Mouse (Mus musculus): ENCODE data around the gene Gm49354. TPM values are rescaled to one million over a fixed set of nuclear protein-coding genes. Genes with fewer than 3 reads are reported as not detected.
A peak's percentile ranks its signal among the peaks of the same experiment; 100 is the strongest.
"Not testable (repeated sequence)": the region's sequence is repeated elsewhere in the genome, so short reads cannot be mapped to it uniquely, and the experiment has no call there.

The Gm49354 gene
- total RNA-seq (2021) = not detected

- no peak for DNase-seq
Measured at GRCm38 (mm10) chr13:59782145-59782544, at the start of gene Gm49354. Gm49354 (minus strand) TSS chr13:59782245.

DNA sequence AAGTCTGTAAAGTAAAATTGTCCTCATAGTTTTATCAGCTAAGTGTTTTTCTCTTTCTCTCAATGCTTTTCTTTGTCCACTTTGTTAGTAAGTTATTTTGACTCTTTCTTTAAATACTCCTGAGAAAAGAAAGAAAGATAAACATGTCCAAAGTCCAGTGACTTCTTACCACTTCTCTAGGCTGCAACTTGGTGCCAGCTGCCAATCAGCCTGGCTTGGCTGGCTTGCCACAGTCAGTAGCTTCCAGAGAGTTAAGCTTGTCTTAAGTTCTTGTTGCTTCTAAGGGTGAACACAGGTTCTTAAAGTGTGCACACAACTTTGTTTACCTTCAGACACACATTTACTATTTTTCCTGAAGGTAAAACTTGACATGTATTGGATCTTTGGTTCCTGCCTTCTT is 43.9 kb upstream of the Gm49354 start:
- DNase-seq = no peak

GRCm38 (mm10) chr13:59822507-59823462 is 40.7 kb upstream of the Gm49354 start, which contains the start of gene Tut7:
Tut7 (minus strand) TSS chr13:59823147.
- peak; percentile 95 for DNase-seq

- DNase-seq = no peak
Measured at GRCm38 (mm10) chr13:59820836-59821235, 38.8 kb upstream of the Gm49354 start.

GRCm38 (mm10) chr13:59820114-59820513 is 38.1 kb upstream of the Gm49354 start:
- DNase-seq = peak; percentile 27

DNA sequence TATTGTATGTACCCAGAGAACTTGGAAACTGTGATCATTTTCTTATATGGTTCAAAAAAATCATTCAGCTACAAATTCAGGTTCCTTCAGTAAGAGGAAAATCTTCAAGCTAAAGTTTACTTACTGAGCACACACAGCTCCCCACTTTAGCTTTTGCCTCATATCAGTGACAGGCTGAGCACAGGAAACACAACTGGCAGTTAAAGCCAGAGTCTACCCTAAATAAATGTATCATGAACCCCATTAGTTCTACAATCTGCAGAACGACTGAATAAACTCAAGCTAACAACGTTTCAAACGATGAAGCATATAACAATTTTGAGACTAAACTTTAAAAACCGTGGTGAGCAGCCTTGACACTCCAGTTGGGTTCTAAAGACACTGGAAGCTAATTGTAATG is 35.3 kb upstream of the Gm49354 start:
- no peak for DNase-seq

DNA sequence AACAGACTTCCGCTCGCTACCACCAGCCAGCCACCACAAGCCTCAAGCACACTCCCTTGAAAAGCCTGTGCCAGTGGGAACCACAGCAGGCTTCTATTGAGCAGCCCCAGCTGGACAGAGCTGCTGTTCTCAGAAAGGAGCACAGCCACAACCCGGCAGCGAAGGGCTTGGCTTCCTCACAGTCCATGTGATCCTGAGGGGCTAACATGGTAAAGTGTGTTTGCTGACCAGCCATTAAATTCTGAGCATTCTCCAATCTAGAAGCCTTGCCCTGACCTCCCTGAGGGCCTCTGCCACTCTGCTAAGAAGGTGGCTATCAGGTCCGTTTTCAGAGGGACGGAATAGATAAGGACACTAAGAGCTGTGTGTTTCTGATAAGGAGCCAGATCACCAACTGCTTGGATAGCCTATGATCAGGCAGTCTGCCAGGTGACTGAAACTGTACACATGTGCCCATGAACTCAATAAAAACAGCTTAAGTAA is 32.1 kb upstream of the Gm49354 start:
- no peak for DNase-seq

DNA sequence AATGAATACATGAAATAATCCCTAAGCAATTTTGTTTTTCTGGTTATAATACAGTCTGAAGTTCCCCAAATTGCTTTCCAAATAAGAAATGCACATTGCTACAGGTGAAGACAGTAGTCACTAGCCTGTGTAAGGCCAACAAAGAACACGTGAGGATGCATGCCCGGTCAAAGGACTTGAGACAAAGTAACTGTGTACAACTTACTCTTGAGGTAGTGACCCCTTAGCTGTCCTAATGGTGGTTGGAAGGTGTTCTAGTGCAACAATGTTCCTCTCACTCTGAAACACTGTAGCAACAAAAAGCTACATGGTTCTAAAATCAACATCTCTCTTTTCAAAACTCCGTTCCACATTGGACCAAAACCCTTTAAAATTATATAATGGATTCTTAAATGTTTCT is 29.5 kb upstream of the Gm49354 start:
- no peak for DNase-seq

DNA sequence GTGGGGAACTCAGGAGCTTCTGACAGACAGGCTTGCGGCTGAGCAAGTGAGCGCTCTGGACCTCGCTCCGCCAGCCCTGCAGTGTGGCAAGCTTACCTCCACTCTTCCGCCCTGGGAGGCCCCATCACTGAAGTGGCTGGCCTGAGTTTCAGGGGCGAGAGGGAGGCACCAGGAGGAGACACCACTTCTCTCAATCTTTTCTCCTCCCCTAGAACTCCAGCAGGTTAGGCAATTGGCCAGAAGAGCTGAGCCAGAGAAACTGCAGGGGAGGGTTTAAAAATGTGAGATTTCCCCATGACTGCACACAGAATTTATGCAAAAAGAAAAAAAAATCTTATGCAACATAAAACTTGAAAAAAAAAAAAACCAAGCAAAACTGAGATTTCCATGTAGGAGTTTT is 19.0 kb upstream of the Gm49354 start:
- no peak for DNase-seq

DNA sequence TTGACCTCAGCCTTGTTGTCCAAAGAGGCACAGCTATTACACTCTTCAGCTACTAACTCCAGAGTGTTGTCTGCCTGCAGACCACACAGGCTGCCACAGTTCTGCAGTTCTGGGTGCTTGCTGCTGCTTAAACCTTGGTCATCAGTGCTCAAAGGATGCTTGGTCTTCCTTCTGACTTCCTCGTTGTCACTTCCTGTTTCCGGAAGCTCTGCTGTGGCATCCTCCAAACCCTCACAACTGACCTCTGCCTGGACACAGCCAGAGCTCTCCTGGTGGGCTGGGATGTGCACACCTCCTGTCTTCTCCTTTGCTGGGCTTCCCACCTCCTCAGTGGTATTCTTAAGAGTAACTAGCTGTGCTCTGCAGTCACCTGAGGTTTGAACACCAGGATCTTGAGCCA is 18.0 kb upstream of the Gm49354 start:
- no peak for DNase-seq

DNA sequence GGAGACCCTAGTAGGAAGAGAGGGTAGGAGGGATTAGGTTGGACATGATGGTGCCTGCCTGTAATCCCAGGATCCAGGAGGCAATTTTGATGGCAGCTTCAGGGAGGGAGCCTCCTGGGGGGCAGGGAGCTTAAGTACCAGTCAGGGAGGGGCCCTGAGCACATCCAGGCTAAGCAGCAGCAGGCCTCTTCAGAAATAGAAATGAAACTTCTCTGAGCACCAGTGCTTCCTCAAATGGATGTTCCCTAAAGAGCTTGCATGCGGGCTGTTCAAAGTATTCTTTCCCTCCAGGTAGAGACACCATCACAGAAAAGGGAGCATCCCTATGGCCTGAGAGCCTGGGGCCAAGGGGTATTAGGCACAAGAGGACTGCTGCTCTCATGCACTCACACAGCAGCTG is 16.3 kb upstream of the Gm49354 start:
- no peak for DNase-seq

DNA sequence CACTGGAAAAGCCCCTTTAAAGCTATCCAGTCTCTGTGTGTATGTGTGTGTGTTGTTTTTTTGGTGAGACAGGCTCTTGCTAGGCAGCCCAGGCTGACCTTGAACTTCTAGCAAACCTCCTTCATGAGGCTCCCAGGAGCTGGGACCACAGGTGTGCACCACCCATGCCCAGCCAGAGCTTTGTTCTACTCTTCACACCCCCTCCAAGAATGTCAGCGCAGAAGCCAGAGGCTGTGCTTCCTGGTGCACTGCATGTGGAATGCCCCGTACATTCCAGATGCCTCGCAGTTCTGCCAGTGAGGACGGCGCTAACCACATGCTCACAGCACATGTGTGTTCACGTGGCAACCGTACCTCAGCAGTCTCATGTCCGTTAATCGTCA is 14.4 kb upstream of the Gm49354 start:
- no peak for DNase-seq

- no peak for DNase-seq
Measured at GRCm38 (mm10) chr13:59795807-59796465, 13.9 kb upstream of the Gm49354 start.

- no peak for DNase-seq
Measured at GRCm38 (mm10) chr13:59794786-59795185, 12.7 kb upstream of the Gm49354 start.

DNA sequence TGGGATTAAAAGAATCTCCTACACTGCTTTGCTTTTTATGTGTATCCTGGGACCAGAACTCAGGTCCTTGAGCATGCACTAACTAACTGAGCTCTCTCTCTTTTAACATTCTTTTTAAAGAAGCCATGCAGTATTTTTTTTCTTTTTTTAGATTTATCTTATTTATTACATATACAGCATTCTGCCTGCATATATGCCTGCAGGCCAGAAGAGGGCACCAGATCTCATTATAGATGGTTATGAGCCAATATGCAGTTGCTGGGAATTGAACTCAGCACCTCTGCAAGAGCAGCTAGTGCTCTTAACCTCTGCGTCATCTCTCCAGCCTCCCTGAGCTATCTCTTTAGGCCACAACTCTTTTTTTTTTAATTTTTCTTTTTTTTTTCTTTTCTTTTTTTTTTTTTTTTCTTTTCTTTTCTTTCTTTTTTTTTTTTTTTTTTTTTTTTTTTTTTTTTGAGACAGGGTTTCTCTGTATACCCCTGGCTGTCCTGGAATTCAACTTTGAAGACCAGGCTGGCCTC is 2.2 kb downstream of the Gm49354 start:
- not testable (repeated sequence) for DNase-seq

GRCm38 (mm10) chr13:59779213-59779612 is 2.8 kb downstream of the Gm49354 start:
- no peak for DNase-seq

- DNase-seq = no peak
Measured at GRCm38 (mm10) chr13:59775168-59775567, 6.9 kb downstream of the Gm49354 start.

DNA sequence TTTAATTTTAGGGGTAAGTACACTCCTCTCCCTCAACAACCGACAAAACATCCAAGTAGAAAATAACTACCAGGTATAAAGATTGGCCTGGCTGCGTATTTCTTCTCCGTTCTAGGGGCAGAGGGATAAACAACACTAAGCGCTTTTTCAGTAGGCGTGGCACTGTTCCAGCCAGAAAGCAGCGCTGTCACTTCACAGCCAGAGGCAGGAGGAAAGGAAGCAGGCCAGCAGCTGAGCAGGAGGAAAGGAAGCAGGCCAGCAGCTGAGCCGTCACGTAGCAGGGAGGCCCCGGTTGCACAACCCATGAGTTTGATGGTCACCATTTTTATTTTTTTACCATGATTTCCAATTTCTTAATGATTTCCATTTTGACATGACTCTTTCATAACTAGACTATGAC is 10.8 kb downstream of the Gm49354 start:
- peak; percentile 88 for DNase-seq

DNA sequence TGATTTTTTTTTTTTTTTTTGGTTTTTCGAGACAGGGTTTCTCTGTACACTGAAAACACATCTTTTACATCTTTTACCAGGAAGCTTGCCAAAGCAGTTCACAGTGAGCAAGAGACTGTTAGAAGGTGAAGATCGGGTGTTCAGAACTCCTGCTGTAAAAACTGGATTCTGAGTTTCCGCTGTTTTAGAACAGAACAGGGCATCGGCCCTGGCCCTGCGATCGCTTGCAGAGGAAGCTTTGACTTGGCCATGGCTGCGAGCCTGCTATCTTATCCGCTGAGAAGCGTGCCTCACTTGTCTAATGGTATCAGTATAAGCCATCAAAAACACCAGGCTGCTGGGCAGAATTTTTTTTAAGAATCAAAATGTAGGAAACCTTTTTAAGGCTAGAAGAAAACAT is 11.2 kb downstream of the Gm49354 start:
- DNase-seq = no peak

- DNase-seq = peak; percentile 89
Measured at GRCm38 (mm10) chr13:59770164-59770562, 11.9 kb downstream of the Gm49354 start.

DNA sequence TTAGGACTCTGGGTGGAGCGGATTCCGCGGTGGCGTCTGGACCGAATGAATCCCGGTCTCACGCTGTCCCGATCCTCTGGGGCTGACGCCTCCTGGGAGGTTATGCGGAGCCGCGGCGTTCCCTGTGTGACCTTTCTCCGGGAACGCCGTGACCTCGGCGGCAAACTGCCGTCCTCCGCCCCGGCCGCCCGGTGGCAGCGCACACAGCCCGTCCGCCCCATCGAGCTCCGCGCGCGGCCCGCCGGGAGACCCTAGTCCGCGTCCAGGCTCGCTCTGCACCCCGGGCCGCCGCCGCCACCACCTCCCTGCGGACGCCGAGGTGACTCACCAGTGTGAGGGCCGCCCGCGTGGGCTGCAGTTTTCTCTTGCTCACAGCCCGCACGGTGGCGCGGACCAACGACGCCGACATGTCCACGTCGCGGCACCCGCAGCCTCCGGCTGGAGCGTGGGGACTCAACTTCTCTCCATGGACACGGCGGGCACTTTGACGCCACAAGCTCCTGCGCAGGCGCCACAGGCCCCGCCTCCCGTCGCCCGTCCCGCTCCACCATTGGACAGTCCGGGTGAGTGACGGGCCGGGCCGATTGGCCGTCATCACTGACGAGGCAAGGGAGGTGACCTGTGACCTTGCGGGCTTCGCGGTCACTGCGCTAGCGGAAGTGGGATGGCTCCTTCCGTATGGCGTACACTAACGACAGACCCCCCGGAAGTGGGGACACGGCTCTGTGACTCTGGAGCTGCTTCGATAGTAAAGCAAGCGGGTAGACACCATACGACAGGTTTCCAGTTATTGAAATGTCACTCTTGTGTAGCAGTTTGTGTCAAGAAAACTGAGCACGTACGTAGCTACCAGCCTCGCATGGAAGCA is 12.5 kb downstream of the Gm49354 start, which contains the start of gene Isca1:
Gene Isca1 (minus strand): TSS at position 515 of the 868 bp plus-strand sequence.
- peak; percentile 100 for DNase-seq

DNA sequence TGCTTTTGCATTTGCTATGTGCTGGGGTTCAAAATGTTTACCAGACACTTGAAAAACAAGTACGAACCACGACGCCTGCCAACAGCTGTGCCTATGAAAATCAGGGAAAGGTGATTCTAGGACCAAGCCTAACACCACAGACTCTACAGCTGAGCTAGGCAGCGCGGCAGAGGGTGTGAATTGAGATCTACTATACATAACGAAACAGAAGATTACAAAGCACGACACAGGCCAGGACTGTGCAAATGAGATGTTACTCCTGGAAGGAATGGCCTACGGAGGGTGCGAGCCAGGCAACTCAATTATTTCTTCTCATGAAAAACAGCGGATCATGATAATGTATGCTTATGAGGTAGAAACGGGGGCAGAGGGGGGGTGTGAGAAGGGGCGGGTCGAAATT is 13.5 kb downstream of the Gm49354 start:
- DNase-seq = no peak

All from heart, postnatal 4 days (tissue).